Mouse (Mus musculus): ENCODE results near the gene C4b. TPM values are rescaled to one million over a fixed set of nuclear protein-coding genes. Genes with fewer than 3 reads are reported as not detected.
"Not testable (repeated sequence)": the region's sequence is repeated elsewhere in the genome, so short reads cannot be mapped to it uniquely, and the experiment has no call there.

C4b gene
- 0.09 TPM in 1 of 2 replicates, not detected in the other for polyA plus RNA-seq (2014; fragmentation: Nextera tagmentation; extraction: Ambion mirVana)

GRCm38 (mm10) chr17:34743719-34744118, at the start of gene C4b:
C4b (minus strand) TSS chr17:34743882.
- Histone ChIP-seq H3K27me3 (ENCODE audit: control insufficient read depth, insufficient read depth, low read length) (no peaks in the 10 kb centered on the region), H3K4me2 (ENCODE audit: low read length) (no peak within 1 kb of the TSS), H3K4me1 (ENCODE audit: control insufficient read depth, insufficient read depth, low read length) (no peaks in the 10 kb centered on the region), H3K4me3 (replicated peaks; ENCODE audit: low read depth, low read length) (no peak within 1 kb of the TSS), H3K9ac (replicated peaks; ENCODE audit: low read length) (no peak within 1 kb of the TSS), H3K36me3 (ENCODE audit: control insufficient read depth, insufficient read depth, low read length) (no peaks in the 10 kb centered on the region), H3K9me3 (ENCODE audit: control insufficient read depth, low read length) (0 out of 2 replicates have a peak, but pooled peaks cover 4% of the 10 kb centered on the region), H3K27ac (replicated peaks; ENCODE audit: low read depth, low read length) (no peak within 1 kb of the TSS)
- DNase-seq (no peak), ATAC-seq (ENCODE audit: low FRiP score, low TSS enrichment) (no peak)
- WGBS, result 89% methylated on average over 7 of the region's 7 CpGs

GRCm38 (mm10) chr17:34777680-34778325, 34.1 kb upstream of the C4b start:
- H3K36me3 ChIP-seq (ENCODE audit: control insufficient read depth, insufficient read depth, low read length), result no peaks in the 10 kb centered on the region
- H3K4me3 ChIP-seq (replicated peaks; ENCODE audit: low read depth, low read length), result no peak overlapping the region
- no peaks in the 10 kb centered on the region for H3K27me3 ChIP-seq (ENCODE audit: control insufficient read depth, insufficient read depth, low read length)
- no peak overlapping the region for H3K4me2 ChIP-seq (ENCODE audit: low read length)
- no peaks in the 10 kb centered on the region for H3K4me1 ChIP-seq (ENCODE audit: control insufficient read depth, insufficient read depth, low read length)
- no peak overlapping the region for H3K9ac ChIP-seq (replicated peaks; ENCODE audit: low read length)
- no peak overlapping the region for H3K27ac ChIP-seq (replicated peaks; ENCODE audit: low read depth, low read length)
- no peak for ATAC-seq (ENCODE audit: low FRiP score, low TSS enrichment)
- no peak for DNase-seq
- peaks cover 6% of the 10 kb centered on the region for H3K9me3 ChIP-seq (ENCODE audit: control insufficient read depth, low read length)
- WGBS, result 83% methylated on average over 9 of the region's 9 CpGs

GRCm38 (mm10) chr17:34761471-34761870, 17.8 kb upstream of the C4b start:
- H3K4me1 ChIP-seq (ENCODE audit: control insufficient read depth, insufficient read depth, low read length), result no peaks in the 10 kb centered on the region
- H3K27me3 ChIP-seq (ENCODE audit: control insufficient read depth, insufficient read depth, low read length), result no peaks in the 10 kb centered on the region
- WGBS, result 78% methylated on average over 3 of the region's 3 CpGs
- no peak overlapping the region for H3K4me3 ChIP-seq (replicated peaks; ENCODE audit: low read depth, low read length)
- no peak overlapping the region for H3K27ac ChIP-seq (replicated peaks; ENCODE audit: low read depth, low read length)
- no peaks in the 10 kb centered on the region for H3K36me3 ChIP-seq (ENCODE audit: control insufficient read depth, insufficient read depth, low read length)
- ATAC-seq (ENCODE audit: low FRiP score, low TSS enrichment), result no peak
- no peak for DNase-seq
- no peak overlapping the region for H3K4me2 ChIP-seq (ENCODE audit: low read length)
- no peaks in the 10 kb centered on the region for H3K9me3 ChIP-seq (ENCODE audit: control insufficient read depth, low read length)
- no peak overlapping the region for H3K9ac ChIP-seq (replicated peaks; ENCODE audit: low read length)

GRCm38 (mm10) chr17:34746531-34746930, 2.8 kb upstream of the C4b start:
- Histone ChIP-seq H3K36me3 (ENCODE audit: control insufficient read depth, insufficient read depth, low read length) (no peaks in the 10 kb centered on the region), H3K4me3 (replicated peaks; ENCODE audit: low read depth, low read length) (no peak overlapping the region), H3K9ac (replicated peaks; ENCODE audit: low read length) (no peak overlapping the region), H3K9me3 (ENCODE audit: control insufficient read depth, low read length) (peaks cover 4% of the 10 kb centered on the region), H3K27ac (replicated peaks; ENCODE audit: low read depth, low read length) (no peak overlapping the region), H3K4me2 (ENCODE audit: low read length) (no peak overlapping the region), H3K4me1 (ENCODE audit: control insufficient read depth, insufficient read depth, low read length) (no peaks in the 10 kb centered on the region), H3K27me3 (ENCODE audit: control insufficient read depth, insufficient read depth, low read length) (no peaks in the 10 kb centered on the region)
- no peak for ATAC-seq (ENCODE audit: low FRiP score, low TSS enrichment)
- no peak for DNase-seq
- WGBS, result 83% methylated on average over 5 of the region's 5 CpGs

GRCm38 (mm10) chr17:34745166-34745565, 1.5 kb upstream of the C4b start:
- H3K9ac ChIP-seq (replicated peaks; ENCODE audit: low read length); H3K4me3 ChIP-seq (replicated peaks; ENCODE audit: low read depth, low read length); H3K4me1 ChIP-seq (ENCODE audit: control insufficient read depth, insufficient read depth, low read length); H3K4me2 ChIP-seq (ENCODE audit: low read length); H3K36me3 ChIP-seq (ENCODE audit: control insufficient read depth, insufficient read depth, low read length); ATAC-seq (ENCODE audit: low FRiP score, low TSS enrichment); H3K27ac ChIP-seq (replicated peaks; ENCODE audit: low read depth, low read length); H3K27me3 ChIP-seq (ENCODE audit: control insufficient read depth, insufficient read depth, low read length); DNase-seq; H3K9me3 ChIP-seq (ENCODE audit: control insufficient read depth, low read length): not testable (repeated sequence)
- WGBS, result 93% methylated on average over 4 of the region's 4 CpGs

GRCm38 (mm10) chr17:34744611-34745010, 929 bp upstream of the C4b start:
- H3K4me3 ChIP-seq (replicated peaks; ENCODE audit: low read depth, low read length); ATAC-seq (ENCODE audit: low FRiP score, low TSS enrichment); H3K4me2 ChIP-seq (ENCODE audit: low read length); DNase-seq; H3K9me3 ChIP-seq (ENCODE audit: control insufficient read depth, low read length); H3K27ac ChIP-seq (replicated peaks; ENCODE audit: low read depth, low read length); H3K27me3 ChIP-seq (ENCODE audit: control insufficient read depth, insufficient read depth, low read length); H3K36me3 ChIP-seq (ENCODE audit: control insufficient read depth, insufficient read depth, low read length); H3K9ac ChIP-seq (replicated peaks; ENCODE audit: low read length); H3K4me1 ChIP-seq (ENCODE audit: control insufficient read depth, insufficient read depth, low read length): not testable (repeated sequence)
- WGBS, result 92% methylated on average over 6 of the region's 6 CpGs

GRCm38 (mm10) chr17:34744206-34744605, 524 bp upstream of the C4b start:
- no peak overlapping the region for H3K4me3 ChIP-seq (replicated peaks; ENCODE audit: low read depth, low read length)
- 82% methylated on average over 6 of the region's 6 CpGs for WGBS
- H3K36me3 ChIP-seq (ENCODE audit: control insufficient read depth, insufficient read depth, low read length), result no peaks in the 10 kb centered on the region
- no peak for ATAC-seq (ENCODE audit: low FRiP score, low TSS enrichment)
- no peaks in the 10 kb centered on the region for H3K4me1 ChIP-seq (ENCODE audit: control insufficient read depth, insufficient read depth, low read length)
- no peak overlapping the region for H3K27ac ChIP-seq (replicated peaks; ENCODE audit: low read depth, low read length)
- H3K9me3 ChIP-seq (ENCODE audit: control insufficient read depth, low read length), result peaks cover 4% of the 10 kb centered on the region; the same call in 1 of the 2 replicates
- no peak overlapping the region for H3K9ac ChIP-seq (replicated peaks; ENCODE audit: low read length)
- H3K27me3 ChIP-seq (ENCODE audit: control insufficient read depth, insufficient read depth, low read length), result no peaks in the 10 kb centered on the region
- no peak overlapping the region for H3K4me2 ChIP-seq (ENCODE audit: low read length)
- no peak for DNase-seq

GRCm38 (mm10) chr17:34740280-34740679, 3.4 kb downstream of the C4b start:
- Histone ChIP-seq H3K4me3 (replicated peaks; ENCODE audit: low read depth, low read length) (no peak overlapping the region), H3K4me1 (ENCODE audit: control insufficient read depth, insufficient read depth, low read length) (no peaks in the 10 kb centered on the region), H3K9me3 (ENCODE audit: control insufficient read depth, low read length) (no peaks in the 10 kb centered on the region), H3K4me2 (ENCODE audit: low read length) (no peak overlapping the region), H3K9ac (replicated peaks; ENCODE audit: low read length) (no peak overlapping the region), H3K36me3 (ENCODE audit: control insufficient read depth, insufficient read depth, low read length) (no peaks in the 10 kb centered on the region), H3K27ac (replicated peaks; ENCODE audit: low read depth, low read length) (no peak overlapping the region), H3K27me3 (ENCODE audit: control insufficient read depth, insufficient read depth, low read length) (no peaks in the 10 kb centered on the region)
- no peak for ATAC-seq (ENCODE audit: low FRiP score, low TSS enrichment)
- no peak for DNase-seq
- WGBS, result 82% methylated on average over 4 of the region's 4 CpGs

GRCm38 (mm10) chr17:34739708-34740107, 4.0 kb downstream of the C4b start:
- H3K9ac ChIP-seq (replicated peaks; ENCODE audit: low read length); DNase-seq; ATAC-seq (ENCODE audit: low FRiP score, low TSS enrichment); H3K36me3 ChIP-seq (ENCODE audit: control insufficient read depth, insufficient read depth, low read length); H3K4me1 ChIP-seq (ENCODE audit: control insufficient read depth, insufficient read depth, low read length); H3K27ac ChIP-seq (replicated peaks; ENCODE audit: low read depth, low read length); H3K27me3 ChIP-seq (ENCODE audit: control insufficient read depth, insufficient read depth, low read length); H3K4me2 ChIP-seq (ENCODE audit: low read length); H3K9me3 ChIP-seq (ENCODE audit: control insufficient read depth, low read length); H3K4me3 ChIP-seq (replicated peaks; ENCODE audit: low read depth, low read length): not testable (repeated sequence)
- 83% methylated on average over 7 of the region's 7 CpGs for WGBS
